Mouse (Mus musculus) hindbrain, embryonic 12.5 days (tissue): ENCODE results near the gene Parp6. TPM values are rescaled to one million over a fixed set of nuclear protein-coding genes. Genes with fewer than 3 reads are reported as not detected.
A peak's percentile ranks its signal among the peaks of the same experiment; 100 is the strongest.

ENCODE experiments used
- ATAC-seq: fragments of 200-750 bp; cut with Nextera tagmentation; 2 replicates; pipeline ENCODE4 v1.8.0; 2017; ENCODE audit warnings: moderate TSS enrichment; ENCODE audit not compliant: low FRiP score
- H3K27ac ChIP-seq: fragments of 300-500 bp; sonication (generic); 2 replicates; pipeline ENCODE4 v1.5.1; 2016; ENCODE audit warnings: mild to moderate bottlenecking
- H3K27me3 ChIP-seq: fragments of 300-500 bp; sonication (generic); 2 replicates; pipeline ENCODE4 v1.6.1; 2016; ENCODE audit warnings: mild to moderate bottlenecking
- H3K36me3 ChIP-seq: fragments of 300-500 bp; sonication (generic); 2 replicates; pipeline ENCODE4 v1.6.1; 2016; ENCODE audit warnings: mild to moderate bottlenecking
- H3K4me1 ChIP-seq: fragments of 300-500 bp; sonication (generic); 2 replicates; pipeline ENCODE4 v1.6.1; 2016
- H3K4me2 ChIP-seq: fragments of 300-500 bp; sonication (generic); replicated peaks from 2 replicates; pipeline ENCODE4 v1.6.1; 2016; ENCODE audit warnings: mild to moderate bottlenecking
- H3K4me3 ChIP-seq: fragments of 300-500 bp; sonication (generic); 2 replicates; pipeline ENCODE4 v1.5.1; 2016; ENCODE audit warnings: mild to moderate bottlenecking
- H3K9ac ChIP-seq: fragments of 300-500 bp; sonication (generic); 2 replicates; pipeline ENCODE4 v1.6.1; 2016; ENCODE audit warnings: mild to moderate bottlenecking, moderate library complexity
- H3K9me3 ChIP-seq: fragments of 300-500 bp; sonication (generic); replicated peaks from 2 replicates; pipeline ENCODE4 v1.6.1; 2016; ENCODE audit warnings: mild to moderate bottlenecking
- WGBS: fragments of 180-500 bp; shearing (Covaris S2); methylation state at CpG from one replicate; pipeline ENCODE4 v1.1.7; 2016; 5-methylcytosine and 5-hydroxymethylcytosine counted together
- polyA plus RNA-seq: library from polyadenylated mRNA; unstranded; fragments of >200 nt; fragmentation: Nextera tagmentation; extraction: Ambion mirVana; gene quantifications from 2 replicates; pipeline ENCODE4 v1.2.1, GENCODE M21; 2016

Gene Parp6
- polyA plus RNA-seq, 1 experiment from 2014 or later, result 127 TPM

DNA sequence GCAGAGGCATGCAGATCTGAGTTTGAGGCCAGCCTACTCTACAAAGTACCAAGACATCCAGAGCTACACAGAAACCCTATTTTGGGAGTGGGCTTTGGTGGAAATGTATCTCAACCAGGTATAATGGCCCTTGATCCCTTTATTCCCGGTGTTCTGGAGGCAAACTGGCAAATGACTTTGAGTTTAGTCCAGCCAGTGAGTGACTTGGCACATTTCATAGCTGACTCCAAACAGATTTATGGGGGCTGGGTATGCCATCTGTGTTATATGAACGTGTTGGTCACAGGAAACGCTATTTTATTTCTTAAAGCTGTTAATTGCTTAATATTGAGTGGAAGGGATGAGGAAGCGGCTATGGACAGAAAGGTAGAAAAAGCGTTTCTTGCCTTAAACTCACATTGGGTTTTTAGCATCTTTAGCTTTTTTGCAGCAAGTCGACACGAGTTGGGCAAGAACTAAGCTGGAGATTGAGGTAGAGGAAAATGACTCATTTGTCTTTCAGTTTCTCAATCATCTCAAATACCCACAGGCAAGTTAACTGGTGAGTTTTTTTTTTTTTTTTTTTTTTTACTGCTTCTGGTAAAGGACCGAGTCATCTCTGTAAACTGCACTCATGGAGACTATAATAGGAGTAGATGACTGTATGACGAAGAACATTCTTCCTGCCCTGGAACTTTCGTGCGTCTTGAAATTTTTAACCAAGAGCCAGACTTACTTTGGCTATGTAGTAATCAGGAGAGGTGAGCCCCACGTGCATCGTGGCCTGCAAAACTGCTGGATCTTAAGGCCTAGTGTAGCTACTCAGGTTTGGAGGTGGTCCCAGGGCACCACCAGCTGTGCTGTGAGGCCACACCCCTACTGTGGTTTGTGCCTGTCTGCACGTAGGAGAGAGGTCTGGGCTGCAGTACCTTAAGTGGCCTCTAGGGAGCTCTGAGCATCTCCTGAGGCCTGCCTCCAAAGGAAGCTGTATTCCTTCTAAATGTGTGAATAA, 42.2 kb downstream of the Parp6 start:
- no peak for ATAC-seq
- H3K9ac ChIP-seq, result peak overlapping the region; percentile 94
- whole genome bisulfite sequencing, result 24% methylated on average over 14 of the region's 14 CpGs

DNA sequence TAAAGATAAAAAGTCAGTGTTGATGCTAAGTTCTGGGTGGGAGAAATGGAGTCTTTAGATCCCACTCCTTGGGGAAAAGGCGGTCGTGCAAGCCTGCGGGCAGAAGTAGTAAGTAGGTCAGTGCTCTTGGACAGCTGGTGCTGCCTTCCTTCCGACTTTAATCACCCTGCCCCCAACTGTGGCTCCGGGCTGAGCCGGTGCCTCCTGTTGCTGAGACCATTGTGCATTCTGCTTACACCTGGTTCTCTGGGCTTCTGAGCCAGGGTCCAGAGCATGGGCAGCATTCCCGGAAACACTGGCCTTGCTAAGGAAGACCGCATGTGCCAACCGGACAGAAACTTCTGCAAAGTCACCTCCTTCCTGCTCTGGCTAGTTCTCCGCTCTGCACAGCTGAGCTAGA, 43.3 kb downstream of the Parp6 start:
- H3K4me2 ChIP-seq, result peak overlapping the region; percentile 89
- peaks cover 48% of the 10 kb centered on the region for H3K36me3 ChIP-seq
- H3K9ac ChIP-seq, result no peak overlapping the region
- H3K27ac ChIP-seq, result no peak overlapping the region
- ATAC-seq, result no peak
- H3K27me3 ChIP-seq, result no peaks in the 10 kb centered on the region
- H3K4me3 ChIP-seq, result no peak overlapping the region
- H3K9me3 ChIP-seq, result no peaks in the 10 kb centered on the region
- H3K4me1 ChIP-seq, result peaks cover 59% of the 10 kb centered on the region
- 53% methylated on average over 10 of the region's 10 CpGs for WGBS

More for the DNA sequence above, 42.2 kb downstream of the Parp6 start:
- Histone ChIP-seq H3K4me1 (peaks cover 59% of the 10 kb centered on the region), H3K27me3 (no peaks in the 10 kb centered on the region), H3K4me2 (peak overlapping the region; percentile 89), H3K9me3 (no peaks in the 10 kb centered on the region), H3K27ac (peak overlapping the region; percentile 99; the same call in 1 of the 2 replicates), H3K4me3 (peak overlapping the region; percentile 82), H3K36me3 (peaks cover 39% of the 10 kb centered on the region)

DNA sequence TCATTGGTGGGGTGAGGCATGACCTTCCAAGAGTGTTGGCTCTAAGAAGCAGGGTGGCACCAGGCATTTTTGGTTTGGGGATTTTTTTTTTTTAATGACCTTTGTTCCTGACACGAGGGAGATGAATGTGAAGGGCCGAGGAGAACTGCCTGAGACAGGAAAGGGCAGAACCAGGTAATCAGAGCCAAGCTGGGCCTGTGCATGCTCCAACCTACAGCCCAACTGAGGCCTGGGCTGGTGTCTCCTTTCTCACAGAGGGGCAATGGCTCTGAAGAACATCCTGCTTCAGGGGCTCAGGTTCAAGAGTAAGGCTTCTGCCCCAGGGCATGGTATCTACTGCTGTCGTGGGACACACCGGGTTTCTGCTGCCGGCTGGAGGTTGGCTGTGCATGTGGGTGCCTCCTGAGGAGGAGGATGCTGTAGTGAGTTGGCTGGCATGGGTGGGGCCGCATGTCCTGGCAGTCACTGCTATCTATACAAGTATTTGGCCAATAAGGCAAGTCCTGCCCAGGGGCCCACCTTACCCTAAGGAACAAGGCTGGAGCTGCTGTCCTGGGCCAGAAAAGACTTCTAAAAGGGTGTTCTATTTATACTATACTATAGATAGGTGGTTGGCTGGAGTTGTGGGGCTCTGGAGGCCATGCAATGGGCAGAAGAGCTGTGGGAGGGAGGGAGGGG, 44.4 kb downstream of the Parp6 start:
- Histone ChIP-seq H3K4me1 (peaks cover 57% of the 10 kb centered on the region), H3K27ac (no peak overlapping the region), H3K36me3 (peaks cover 58% of the 10 kb centered on the region), H3K9ac (no peak overlapping the region; the same call in 1 of the 2 replicates), H3K9me3 (no peaks in the 10 kb centered on the region), H3K4me3 (no peak overlapping the region), H3K27me3 (no peaks in the 10 kb centered on the region), H3K4me2 (peak overlapping the region; percentile 89)
- WGBS, result 71% methylated on average over 6 of the region's 6 CpGs
- no peak for ATAC-seq

DNA sequence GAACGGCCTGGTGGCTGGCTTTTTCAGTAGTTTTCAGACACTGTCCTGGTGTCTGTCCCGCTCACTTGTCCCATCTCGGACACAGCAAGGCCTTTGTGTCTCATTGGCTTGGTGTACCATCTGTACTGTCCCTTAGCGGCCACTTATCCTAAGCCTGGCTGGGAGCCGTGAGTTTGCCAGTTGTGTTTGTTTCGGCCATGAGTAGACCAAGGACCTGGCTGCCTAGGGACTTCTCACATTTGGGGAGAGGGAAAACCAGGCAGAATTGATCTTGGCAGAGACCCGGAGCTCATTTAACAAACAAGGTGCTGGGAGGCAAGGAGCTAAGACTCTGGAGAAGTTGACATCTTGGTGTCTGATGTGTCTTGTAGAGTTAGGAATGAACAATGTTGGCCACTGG, 46.1 kb downstream of the Parp6 start:
- H3K4me1 ChIP-seq, result peaks cover 54% of the 10 kb centered on the region
- H3K9ac ChIP-seq, result no peak overlapping the region
- peaks cover 76% of the 10 kb centered on the region for H3K36me3 ChIP-seq
- no peak overlapping the region for H3K4me3 ChIP-seq
- no peak overlapping the region for H3K4me2 ChIP-seq
- ATAC-seq, result no peak
- H3K27ac ChIP-seq, result no peak overlapping the region
- H3K9me3 ChIP-seq, result no peaks in the 10 kb centered on the region
- WGBS, result 90% methylated on average over 7 of the region's 7 CpGs
- H3K27me3 ChIP-seq, result no peaks in the 10 kb centered on the region

DNA sequence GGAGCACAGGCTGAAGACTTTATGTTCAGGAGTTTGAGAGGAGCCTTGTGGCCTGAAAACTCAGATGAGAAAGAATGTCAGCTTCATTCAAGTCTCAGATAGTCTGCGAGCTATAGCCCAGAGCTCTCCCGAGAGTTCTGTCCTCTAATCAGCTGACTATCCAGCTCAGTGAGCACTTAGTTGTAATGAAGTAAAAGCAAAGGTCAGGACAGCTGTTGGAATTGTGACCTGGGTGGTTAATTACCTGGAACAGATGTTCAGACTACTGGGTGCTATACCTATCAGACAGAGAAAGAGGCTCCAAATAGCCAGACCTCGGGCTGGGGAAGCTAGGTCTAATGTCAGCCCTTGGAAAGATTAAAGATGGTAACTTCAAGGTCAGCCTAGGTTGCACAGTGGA, 46.9 kb downstream of the Parp6 start:
- H3K9ac ChIP-seq, result no peak overlapping the region
- no peaks in the 10 kb centered on the region for H3K27me3 ChIP-seq
- peaks cover 47% of the 10 kb centered on the region for H3K4me1 ChIP-seq
- peaks cover 84% of the 10 kb centered on the region for H3K36me3 ChIP-seq
- ATAC-seq, result no peak
- WGBS, result 62% methylated on average over 3 of the region's 3 CpGs
- no peaks in the 10 kb centered on the region for H3K9me3 ChIP-seq
- no peak overlapping the region for H3K4me3 ChIP-seq
- H3K27ac ChIP-seq, result no peak overlapping the region
- no peak overlapping the region for H3K4me2 ChIP-seq

DNA sequence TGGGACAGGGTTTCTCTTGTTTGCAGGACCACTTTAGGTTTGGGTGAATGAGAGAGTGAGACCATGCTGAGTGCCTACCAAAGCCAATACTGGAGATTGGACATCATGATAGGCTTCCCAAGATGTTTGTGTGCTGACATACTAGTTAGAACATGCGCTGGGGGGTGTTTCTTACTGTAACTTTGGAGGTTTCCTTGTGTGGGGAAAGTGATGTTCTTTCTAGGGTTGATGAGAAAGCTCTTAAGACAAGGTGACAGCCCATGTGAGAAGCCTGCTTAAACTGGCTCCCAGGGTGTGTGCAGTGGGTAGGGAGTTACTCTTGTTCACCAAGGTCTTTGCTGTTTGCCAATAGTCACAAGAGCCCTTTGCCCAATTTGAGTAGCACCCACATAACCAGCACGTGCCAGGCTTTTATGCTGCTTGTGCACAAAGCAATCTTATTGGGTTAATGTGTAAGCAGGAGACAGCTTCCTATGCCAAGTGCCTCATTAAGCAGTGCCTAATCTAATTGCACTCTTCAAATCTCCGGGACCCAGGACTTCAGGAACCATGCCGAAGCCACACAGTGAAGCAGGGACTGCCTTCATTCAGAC, 47.7 kb downstream of the Parp6 start:
- H3K36me3 ChIP-seq, result peaks cover 89% of the 10 kb centered on the region
- H3K9me3 ChIP-seq, result no peaks in the 10 kb centered on the region
- WGBS, result 84% methylated on average over 4 of the region's 4 CpGs
- H3K27me3 ChIP-seq, result no peaks in the 10 kb centered on the region
- no peak overlapping the region for H3K9ac ChIP-seq
- no peak overlapping the region for H3K27ac ChIP-seq
- ATAC-seq, result no peak
- H3K4me2 ChIP-seq, result no peak overlapping the region
- peaks cover 39% of the 10 kb centered on the region for H3K4me1 ChIP-seq
- no peak overlapping the region for H3K4me3 ChIP-seq

DNA sequence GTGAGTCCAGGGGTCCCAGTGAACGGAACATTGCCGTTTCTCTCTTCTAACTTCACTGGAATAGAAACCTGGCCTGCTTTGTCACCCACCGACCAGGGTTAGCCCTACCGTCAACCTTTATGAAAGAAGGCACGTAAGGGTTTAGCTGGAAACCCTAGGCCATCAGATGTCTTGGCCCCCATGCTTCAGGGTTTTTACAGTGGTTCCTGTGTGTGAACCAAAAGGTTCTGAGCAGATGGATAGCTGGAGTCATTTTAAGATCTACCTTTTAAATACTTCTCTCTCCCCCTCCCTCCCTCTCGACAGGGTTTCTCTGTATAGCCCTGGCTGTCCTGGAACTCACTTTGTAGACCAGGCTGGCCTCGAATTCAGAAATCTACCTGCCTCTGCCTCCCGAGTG, 48.9 kb downstream of the Parp6 start:
- H3K27me3 ChIP-seq, result no peaks in the 10 kb centered on the region
- H3K27ac ChIP-seq, result no peak overlapping the region
- no peak overlapping the region for H3K9ac ChIP-seq
- H3K9me3 ChIP-seq, result no peaks in the 10 kb centered on the region
- ATAC-seq, result no peak
- 88% methylated on average over 8 of the region's 8 CpGs for WGBS
- H3K4me3 ChIP-seq, result no peak overlapping the region
- H3K4me2 ChIP-seq, result no peak overlapping the region
- H3K36me3 ChIP-seq, result peaks cover 92% of the 10 kb centered on the region
- peaks cover 26% of the 10 kb centered on the region for H3K4me1 ChIP-seq

DNA sequence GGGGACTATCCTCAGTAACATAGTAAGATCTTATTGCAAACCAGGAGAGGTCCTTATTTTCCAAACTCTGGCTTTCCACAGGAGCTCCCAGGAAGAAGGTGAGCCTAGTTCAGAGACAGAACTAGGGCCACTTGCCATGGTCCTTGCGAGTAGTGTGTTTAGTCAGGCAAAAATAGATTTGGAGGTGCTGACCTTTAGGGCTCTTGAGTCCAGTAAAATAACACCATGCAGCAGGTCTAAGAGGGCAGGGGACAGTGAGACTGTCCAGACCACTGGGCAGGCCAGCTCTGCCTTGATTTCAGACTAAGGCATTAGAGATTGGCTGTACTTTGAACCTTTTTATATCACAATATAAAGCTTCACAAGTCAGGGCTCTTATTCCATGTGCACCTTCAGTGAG, 49.7 kb downstream of the Parp6 start:
- WGBS, result 87% methylated on average over 1 of the region's 1 CpGs
- Histone ChIP-seq H3K9me3 (no peaks in the 10 kb centered on the region), H3K4me1 (peaks cover 18% of the 10 kb centered on the region), H3K4me2 (no peak overlapping the region), H3K27me3 (no peaks in the 10 kb centered on the region), H3K27ac (no peak overlapping the region), H3K9ac (no peak overlapping the region), H3K36me3 (peaks cover 93% of the 10 kb centered on the region), H3K4me3 (no peak overlapping the region)
- no peak for ATAC-seq

DNA sequence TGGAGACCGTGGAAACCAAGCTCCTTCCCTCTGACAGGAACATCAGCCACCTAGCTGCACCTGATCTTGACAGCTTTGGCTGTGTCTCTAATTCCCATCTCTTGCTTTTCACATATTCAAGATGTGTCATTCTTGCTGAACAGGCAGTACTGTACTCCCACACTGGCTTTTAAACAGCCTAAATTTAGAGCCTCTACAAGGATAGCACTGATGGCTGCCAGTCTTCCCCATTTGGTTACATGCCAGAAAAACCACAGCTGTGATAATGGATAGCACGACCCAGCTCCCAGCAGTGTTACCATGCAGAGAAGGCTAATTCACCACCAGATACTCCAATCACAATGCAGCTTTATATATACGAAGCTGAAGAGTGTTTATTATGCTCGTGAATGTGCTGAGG, 50.2 kb downstream of the Parp6 start:
- ATAC-seq, result no peak
- peaks cover 17% of the 10 kb centered on the region for H3K4me1 ChIP-seq
- H3K27me3 ChIP-seq, result no peaks in the 10 kb centered on the region
- peaks cover 95% of the 10 kb centered on the region for H3K36me3 ChIP-seq
- no peak overlapping the region for H3K27ac ChIP-seq
- no peak overlapping the region for H3K4me3 ChIP-seq
- no peak overlapping the region for H3K4me2 ChIP-seq
- no peaks in the 10 kb centered on the region for H3K9me3 ChIP-seq
- no peak overlapping the region for H3K9ac ChIP-seq
- WGBS, result 77% methylated on average over 4 of the region's 4 CpGs

DNA sequence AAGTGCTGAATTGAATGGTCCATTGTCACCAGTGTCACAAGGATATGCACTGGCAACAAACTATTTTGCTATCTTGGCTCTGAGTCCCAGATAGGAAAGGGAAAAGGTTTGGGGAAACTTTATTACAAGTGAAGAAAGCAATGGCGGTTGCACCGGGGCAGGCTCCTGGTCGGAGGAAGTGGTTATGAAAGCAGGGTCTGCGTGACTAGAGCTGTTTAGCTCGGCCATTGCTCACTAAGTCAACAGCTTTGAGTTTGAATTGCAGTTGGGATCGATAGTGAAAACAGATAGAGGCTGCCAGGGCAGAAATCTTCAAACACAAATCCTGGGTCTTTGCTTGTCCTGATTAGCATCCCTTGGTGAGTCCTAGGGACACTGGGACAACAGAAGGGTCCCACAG, 50.8 kb downstream of the Parp6 start:
- Histone ChIP-seq H3K27me3 (no peaks in the 10 kb centered on the region), H3K9ac (no peak overlapping the region), H3K4me1 (peaks cover 14% of the 10 kb centered on the region), H3K4me2 (no peak overlapping the region), H3K9me3 (no peaks in the 10 kb centered on the region), H3K36me3 (peaks cover 96% of the 10 kb centered on the region), H3K4me3 (no peak overlapping the region), H3K27ac (no peak overlapping the region)
- 89% methylated on average over 6 of the region's 6 CpGs for WGBS
- ATAC-seq, result no peak

DNA sequence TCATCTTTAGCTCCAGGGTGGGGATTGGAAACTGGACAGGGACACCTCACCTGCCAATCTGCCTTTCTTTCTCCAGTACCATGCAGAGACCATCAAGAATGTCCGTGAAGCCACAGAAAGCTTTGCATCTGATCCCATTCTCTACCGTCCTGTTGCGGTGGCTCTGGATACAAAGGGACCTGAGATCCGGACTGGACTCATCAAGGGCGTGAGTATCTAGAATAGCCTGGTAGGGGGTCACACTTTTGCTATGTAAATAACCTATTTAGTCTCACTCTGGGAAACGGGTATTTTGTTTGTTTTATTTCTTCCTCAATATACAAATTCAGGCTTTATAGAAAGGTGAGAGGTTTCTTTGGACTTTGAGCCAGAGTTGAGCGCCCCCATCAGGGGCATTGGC, 51.4 kb downstream of the Parp6 start:
- no peak for ATAC-seq
- no peak overlapping the region for H3K27ac ChIP-seq
- no peak overlapping the region for H3K4me3 ChIP-seq
- peaks cover 96% of the 10 kb centered on the region for H3K36me3 ChIP-seq
- no peaks in the 10 kb centered on the region for H3K27me3 ChIP-seq
- peaks cover 8% of the 10 kb centered on the region for H3K4me1 ChIP-seq
- H3K9me3 ChIP-seq, result no peaks in the 10 kb centered on the region
- H3K9ac ChIP-seq, result no peak overlapping the region
- WGBS, result 80% methylated on average over 7 of the region's 7 CpGs
- H3K4me2 ChIP-seq, result no peak overlapping the region

DNA sequence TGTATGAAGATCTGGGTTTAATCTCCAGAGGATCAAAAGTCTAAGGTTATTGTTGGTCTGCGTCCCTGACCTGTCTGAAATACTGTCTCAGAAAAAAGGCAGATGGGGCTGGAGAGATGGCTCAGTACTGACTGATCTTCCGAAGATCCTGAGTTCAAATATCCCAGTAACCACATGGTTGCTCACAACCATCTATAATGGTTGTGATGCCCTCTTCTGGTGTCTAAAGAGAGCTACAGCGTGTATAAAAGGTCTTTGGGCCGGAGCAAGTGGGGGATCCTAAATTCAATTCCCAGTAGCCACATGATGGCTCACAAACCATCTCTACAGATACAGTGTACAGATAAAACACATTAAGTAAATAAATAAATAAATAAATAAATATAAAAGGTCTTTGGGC, 52.1 kb downstream of the Parp6 start:
- H3K4me2 ChIP-seq, result no peak overlapping the region
- no peak overlapping the region for H3K27ac ChIP-seq
- no peak overlapping the region for H3K9ac ChIP-seq
- H3K9me3 ChIP-seq, result no peaks in the 10 kb centered on the region
- H3K4me1 ChIP-seq, result 0 out of 2 replicates have a peak, but pooled peaks cover 1% of the 10 kb centered on the region
- peaks cover 95% of the 10 kb centered on the region for H3K36me3 ChIP-seq
- 77% methylated on average over 4 of the region's 4 CpGs for WGBS
- no peak for ATAC-seq
- no peaks in the 10 kb centered on the region for H3K27me3 ChIP-seq
- no peak overlapping the region for H3K4me3 ChIP-seq
